Mouse (Mus musculus) lung, embryonic 15.5 days (tissue): Measurements from ENCODE around the gene Mamdc2. TPM values are rescaled to one million over a fixed set of nuclear protein-coding genes. Genes with fewer than 3 reads are reported as not detected.

Experiments used
- ATAC-seq: fragments of 200-750 bp; cut with Nextera tagmentation; 2 replicates; pipeline ENCODE4 v1.8.0; 2017; ENCODE audit warnings: moderate number of reproducible peaks, borderline replicate concordance; ENCODE audit not compliant: low FRiP score, low TSS enrichment; ENCODE audit errors: extremely low read depth
- H3K27ac ChIP-seq: fragments of 300-500 bp; sonication (generic); 2 replicates; pipeline ENCODE4 v1.5.1; 2015; ENCODE audit warnings: moderate library complexity, mild to moderate bottlenecking, inconsistent platforms
- H3K27me3 ChIP-seq: fragments of 300-500 bp; sonication (generic); 2 replicates; pipeline ENCODE4 v1.6.1; 2015; ENCODE audit warnings: inconsistent platforms
- H3K36me3 ChIP-seq: fragments of 300-500 bp; sonication (generic); 2 replicates; pipeline ENCODE4 v1.6.1; 2015; ENCODE audit warnings: inconsistent platforms
- H3K4me1 ChIP-seq: fragments of 300-500 bp; sonication (generic); 2 replicates; pipeline ENCODE4 v1.6.1; 2015; ENCODE audit warnings: inconsistent platforms
- H3K4me2 ChIP-seq: fragments of 300-500 bp; sonication (generic); 2 replicates; pipeline ENCODE4 v1.6.1; 2015; ENCODE audit warnings: inconsistent platforms, mild to moderate bottlenecking, moderate library complexity
- H3K4me3 ChIP-seq: fragments of 300-500 bp; sonication (generic); 2 replicates; pipeline ENCODE4 v1.5.1; 2015; ENCODE audit warnings: mild to moderate bottlenecking, inconsistent platforms
- H3K9ac ChIP-seq: fragments of 300-500 bp; sonication (generic); 2 replicates; pipeline ENCODE4 v1.6.1; 2015; ENCODE audit warnings: inconsistent platforms
- H3K9me3 ChIP-seq: fragments of 300-500 bp; sonication (generic); 2 replicates; pipeline ENCODE4 v1.6.1; 2016; ENCODE audit warnings: inconsistent platforms
- WGBS: fragments of 180-500 bp; shearing (Covaris S2); methylation state at CpG from one replicate; pipeline ENCODE4 v1.1.7; 2015; 5-methylcytosine and 5-hydroxymethylcytosine counted together
- polyA plus RNA-seq: library from polyadenylated mRNA; unstranded; fragments of >200 nt; fragmentation: Nextera tagmentation; extraction: Ambion mirVana; gene quantifications from 2 replicates; pipeline ENCODE4 v1.2.1, GENCODE M21; 2015

Mamdc2 gene
- polyA plus RNA-seq, 1 experiment from 2014 or later: 4.9 TPM

DNA sequence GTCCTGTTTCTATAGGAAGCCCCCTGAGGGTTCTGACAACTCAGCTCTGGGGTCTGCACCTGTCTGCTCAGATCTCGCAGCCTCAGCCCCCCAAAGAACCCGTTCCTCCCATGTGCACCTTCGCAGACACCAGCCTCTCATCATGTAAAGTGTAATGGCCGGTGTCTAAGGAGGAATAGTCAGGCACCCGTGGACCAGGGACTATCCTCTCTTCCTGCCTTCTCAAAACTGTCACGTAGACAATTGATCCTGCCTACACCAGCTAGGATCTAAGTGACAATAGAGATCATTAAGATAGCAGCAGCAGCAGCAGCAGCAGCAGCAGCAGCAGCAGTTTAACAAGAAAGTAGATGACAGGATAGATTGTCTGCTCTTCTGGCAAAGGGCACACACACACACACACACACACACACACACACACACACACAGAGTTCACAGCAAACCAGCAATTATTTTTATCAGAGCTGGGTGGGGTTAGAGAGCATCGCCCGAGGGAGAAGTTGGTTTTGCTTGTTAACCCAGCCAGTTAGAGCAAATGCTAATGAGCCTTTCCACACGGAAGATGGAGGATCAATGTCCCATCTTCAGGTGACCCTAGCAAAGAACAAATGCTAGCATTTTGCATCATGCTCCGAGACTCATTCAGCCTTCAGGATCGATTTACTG, 71.6 kb downstream of the Mamdc2 start:
- Histone ChIP-seq H3K9me3 (no peaks in the 10 kb centered on the region), H3K4me1 (peaks cover 8% of the 10 kb centered on the region), H3K9ac (no peak overlapping the region), H3K27ac (no peak overlapping the region), H3K4me2 (no peak overlapping the region), H3K36me3 (no peaks in the 10 kb centered on the region), H3K27me3 (no peaks in the 10 kb centered on the region), H3K4me3 (no peak overlapping the region)
- WGBS: 60% methylated on average over 11 of the region's 11 CpGs
- ATAC-seq: no peak

DNA sequence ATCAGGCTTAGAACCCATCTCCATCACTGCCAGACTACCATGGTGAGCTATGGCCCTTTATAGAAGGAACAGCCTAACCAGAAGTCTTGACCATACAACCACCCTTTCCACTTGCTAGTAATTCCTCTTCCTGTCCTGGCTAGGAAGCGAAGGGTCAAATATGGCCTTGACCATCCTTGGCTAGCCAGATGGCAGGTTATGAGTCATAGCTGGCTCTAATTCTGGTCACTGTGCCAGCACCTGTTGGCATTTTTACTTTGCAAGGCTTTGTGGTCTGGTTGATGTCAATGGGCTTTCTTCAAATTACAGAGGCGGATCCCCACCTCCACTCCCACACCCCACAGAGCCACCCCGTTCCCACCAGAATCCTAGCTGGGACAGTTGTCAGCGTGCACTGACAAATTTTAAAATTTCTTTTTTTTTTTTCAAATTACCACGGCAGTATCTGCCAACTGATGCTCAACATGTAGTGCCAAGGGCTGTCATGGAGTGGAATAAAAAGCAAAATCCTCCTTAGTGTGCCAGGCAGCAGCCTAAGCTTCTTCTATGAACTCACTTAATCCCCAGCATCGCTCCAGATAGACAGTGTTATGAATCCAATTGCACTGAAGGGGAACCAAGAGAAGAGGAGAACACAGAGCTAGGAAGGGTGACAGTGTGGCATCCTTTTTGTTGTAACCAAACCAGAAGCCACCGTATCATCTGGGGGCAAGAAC, 73.1 kb downstream of the Mamdc2 start:
- H3K4me1 ChIP-seq: peaks cover 5% of the 10 kb centered on the region
- no peak for ATAC-seq
- H3K9me3 ChIP-seq: no peaks in the 10 kb centered on the region
- H3K4me3 ChIP-seq: no peak overlapping the region
- no peak overlapping the region for H3K4me2 ChIP-seq
- no peak overlapping the region for H3K27ac ChIP-seq
- H3K36me3 ChIP-seq: no peaks in the 10 kb centered on the region
- no peaks in the 10 kb centered on the region for H3K27me3 ChIP-seq
- WGBS: 88% methylated on average over 7 of the region's 7 CpGs
- no peak overlapping the region for H3K9ac ChIP-seq

GRCm38 (mm10) chr19:23373728-23374127, 74.5 kb downstream of the Mamdc2 start:
- H3K9ac ChIP-seq: no peak overlapping the region
- H3K27me3 ChIP-seq: no peaks in the 10 kb centered on the region
- no peak for ATAC-seq
- H3K4me3 ChIP-seq: no peak overlapping the region
- H3K36me3 ChIP-seq: no peaks in the 10 kb centered on the region
- H3K27ac ChIP-seq: no peak overlapping the region
- H3K4me1 ChIP-seq: no peaks in the 10 kb centered on the region; the same call in 1 of the 2 replicates
- WGBS: 50% methylated on average over 9 of the region's 9 CpGs
- H3K9me3 ChIP-seq: no peaks in the 10 kb centered on the region
- H3K4me2 ChIP-seq: no peak overlapping the region

DNA sequence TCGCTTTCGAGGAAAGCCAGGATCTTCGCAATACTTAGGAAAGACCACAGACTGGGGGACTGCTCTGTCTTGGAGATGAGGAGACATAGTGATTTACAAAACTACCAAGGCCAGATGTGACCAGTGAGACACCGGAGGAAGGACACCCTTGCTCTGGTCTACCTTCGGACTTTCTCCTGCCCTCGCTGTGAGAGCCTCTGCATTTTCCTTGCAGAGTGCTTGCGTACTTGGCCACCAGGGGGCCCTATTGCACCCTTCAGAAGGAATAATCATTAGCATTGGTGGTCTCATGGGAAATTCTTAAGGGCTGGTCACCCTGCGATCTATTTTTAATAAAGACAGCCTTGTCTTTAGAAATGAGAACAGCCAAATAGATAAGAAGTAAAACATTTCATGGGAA, 75.0 kb downstream of the Mamdc2 start:
- no peak for ATAC-seq
- H3K27me3 ChIP-seq: no peaks in the 10 kb centered on the region
- no peak overlapping the region for H3K4me2 ChIP-seq
- H3K9me3 ChIP-seq: no peaks in the 10 kb centered on the region
- no peak overlapping the region for H3K4me3 ChIP-seq
- no peak overlapping the region for H3K9ac ChIP-seq
- 38% methylated on average over 8 of the region's 8 CpGs for WGBS
- H3K36me3 ChIP-seq: no peaks in the 10 kb centered on the region
- no peak overlapping the region for H3K27ac ChIP-seq
- no peaks in the 10 kb centered on the region for H3K4me1 ChIP-seq

DNA sequence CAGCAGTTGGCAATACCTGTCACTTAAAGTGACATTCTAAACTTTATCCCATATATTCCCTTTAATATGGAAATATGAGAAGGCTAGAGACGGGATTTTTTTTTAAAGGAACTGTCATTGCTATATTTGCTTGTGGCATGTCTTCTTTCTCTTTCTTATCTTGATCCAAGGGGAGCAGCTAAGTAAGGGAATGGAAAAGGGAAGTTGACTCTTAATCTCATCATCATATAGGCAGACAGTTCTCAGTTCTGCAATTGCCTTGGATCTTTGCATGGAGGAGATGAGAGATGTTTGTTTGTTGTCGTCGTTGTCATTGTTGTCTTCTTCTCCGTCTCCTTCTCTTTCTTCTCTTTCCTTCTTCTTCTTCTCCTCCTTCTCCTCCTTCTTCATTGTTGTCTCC, 79.0 kb downstream of the Mamdc2 start:
- H3K4me3 ChIP-seq: no peak overlapping the region
- H3K9ac ChIP-seq: no peak overlapping the region
- H3K27ac ChIP-seq: no peak overlapping the region
- no peak for ATAC-seq
- no peaks in the 10 kb centered on the region for H3K27me3 ChIP-seq
- no peak overlapping the region for H3K4me2 ChIP-seq
- 87% methylated on average over 4 of the region's 4 CpGs for WGBS
- H3K9me3 ChIP-seq: no peaks in the 10 kb centered on the region
- no peaks in the 10 kb centered on the region for H3K4me1 ChIP-seq
- H3K36me3 ChIP-seq: no peaks in the 10 kb centered on the region

DNA sequence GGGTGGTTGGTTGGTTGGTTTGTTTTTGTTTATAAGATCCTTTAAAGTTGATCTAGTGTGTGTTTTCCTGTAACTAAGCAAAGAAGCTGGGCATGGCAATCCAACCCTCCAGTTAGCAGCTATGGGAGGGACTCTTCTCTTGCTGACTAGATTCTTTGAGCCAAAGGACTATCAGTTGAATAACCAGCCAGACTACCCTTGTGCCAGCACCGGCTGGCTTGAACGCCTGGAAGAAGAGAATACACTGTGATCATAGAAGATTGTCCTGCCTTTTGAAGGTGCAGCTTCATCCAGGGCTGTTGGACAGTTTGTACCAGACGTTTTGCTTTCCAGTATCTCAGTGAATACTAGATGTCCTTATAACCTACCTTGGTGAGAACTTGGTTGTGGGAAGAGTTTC, 86.2 kb downstream of the Mamdc2 start:
- H3K36me3 ChIP-seq: no peaks in the 10 kb centered on the region
- peaks cover 17% of the 10 kb centered on the region for H3K4me1 ChIP-seq
- H3K4me2 ChIP-seq: no peak overlapping the region
- no peak overlapping the region for H3K4me3 ChIP-seq
- H3K27me3 ChIP-seq: no peaks in the 10 kb centered on the region
- 78% methylated on average over 3 of the region's 3 CpGs for WGBS
- no peak for ATAC-seq
- H3K9me3 ChIP-seq: no peaks in the 10 kb centered on the region
- no peak overlapping the region for H3K27ac ChIP-seq
- no peak overlapping the region for H3K9ac ChIP-seq

- Histone ChIP-seq H3K9me3 (no peaks in the 10 kb centered on the region), H3K27ac (no peak overlapping the region; the same call in 1 of the 2 replicates), H3K4me1 (peaks cover 17% of the 10 kb centered on the region), H3K9ac (no peak overlapping the region), H3K4me3 (no peak overlapping the region), H3K4me2 (no peak overlapping the region), H3K27me3 (no peaks in the 10 kb centered on the region), H3K36me3 (no peaks in the 10 kb centered on the region)
- ATAC-seq: no peak
- WGBS: 67% methylated on average over 4 of the region's 4 CpGs
Measured at GRCm38 (mm10) chr19:23361124-23361523, 87.1 kb downstream of the Mamdc2 start.

- no peaks in the 10 kb centered on the region for H3K36me3 ChIP-seq
- peaks cover 17% of the 10 kb centered on the region for H3K4me1 ChIP-seq
- no peaks in the 10 kb centered on the region for H3K27me3 ChIP-seq
- no peaks in the 10 kb centered on the region for H3K9me3 ChIP-seq
- no peak overlapping the region for H3K9ac ChIP-seq
- H3K4me3 ChIP-seq: no peak overlapping the region
- WGBS: 44% methylated on average over 4 of the region's 4 CpGs
- H3K27ac ChIP-seq: no peak overlapping the region
- no peak overlapping the region for H3K4me2 ChIP-seq
- ATAC-seq: no peak
Measured at GRCm38 (mm10) chr19:23360536-23360935, 87.7 kb downstream of the Mamdc2 start.

DNA sequence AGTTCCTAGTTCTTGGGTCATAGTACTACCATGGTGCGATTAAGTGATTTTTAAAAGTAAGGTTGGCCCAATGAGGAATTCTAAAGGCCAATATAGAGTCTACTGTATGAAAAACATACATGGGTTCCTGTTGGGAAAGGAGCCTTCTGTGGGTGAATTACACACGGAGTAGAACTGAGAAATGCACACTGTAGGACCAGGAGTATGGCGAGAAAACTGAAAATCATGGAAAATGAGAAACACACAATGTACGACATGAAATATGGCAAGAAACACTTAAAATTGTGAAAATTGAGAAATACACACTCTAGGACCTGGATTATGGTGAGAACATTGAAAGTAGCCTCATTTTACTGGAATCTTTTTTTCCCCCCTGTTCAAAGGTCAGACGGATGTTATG, 91.0 kb downstream of the Mamdc2 start:
- H3K4me1 ChIP-seq: peaks cover 34% of the 10 kb centered on the region
- no peaks in the 10 kb centered on the region for H3K27me3 ChIP-seq
- H3K9me3 ChIP-seq: no peaks in the 10 kb centered on the region
- H3K4me3 ChIP-seq: no peak overlapping the region
- H3K27ac ChIP-seq: no peak overlapping the region
- no peak for ATAC-seq
- WGBS: 85% methylated on average over 5 of the region's 5 CpGs
- no peaks in the 10 kb centered on the region for H3K36me3 ChIP-seq
- H3K9ac ChIP-seq: no peak overlapping the region
- H3K4me2 ChIP-seq: no peak overlapping the region

DNA sequence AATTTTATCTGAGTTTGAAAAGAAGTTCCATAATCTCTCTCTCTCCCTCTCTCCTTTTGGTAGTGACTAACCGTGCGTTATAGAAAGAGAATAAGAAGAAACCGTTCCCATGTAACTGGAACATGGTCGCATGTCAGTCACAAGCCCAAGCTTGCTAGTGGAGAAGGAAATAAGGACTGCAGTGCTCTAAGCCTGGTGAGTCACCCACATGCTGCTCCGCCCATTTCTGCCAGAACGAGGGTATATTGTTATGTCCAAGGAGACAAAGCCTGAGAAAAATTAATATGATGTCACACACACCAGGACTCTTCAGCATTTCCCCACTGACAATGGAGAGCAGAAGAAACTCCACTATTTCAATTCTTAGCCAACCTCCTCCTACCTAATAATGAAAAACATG, 93.5 kb downstream of the Mamdc2 start:
- H3K4me3 ChIP-seq: no peak overlapping the region
- H3K9ac ChIP-seq: no peak overlapping the region
- 65% methylated on average over 6 of the region's 6 CpGs for WGBS
- H3K4me2 ChIP-seq: no peak overlapping the region
- peak overlapping the region; percentile 86 for H3K27ac ChIP-seq
- ATAC-seq: no peak
- no peaks in the 10 kb centered on the region for H3K9me3 ChIP-seq
- H3K27me3 ChIP-seq: no peaks in the 10 kb centered on the region
- H3K36me3 ChIP-seq: no peaks in the 10 kb centered on the region
- peaks cover 18% of the 10 kb centered on the region for H3K4me1 ChIP-seq

- ATAC-seq: peak; percentile 81; the same call in 1 of the 2 replicates
- H3K9ac ChIP-seq: no peak overlapping the region
- peaks cover 17% of the 10 kb centered on the region for H3K4me1 ChIP-seq
- peak overlapping the region; percentile 86 for H3K27ac ChIP-seq
- H3K36me3 ChIP-seq: no peaks in the 10 kb centered on the region
- WGBS: 26% methylated on average over 9 of the region's 9 CpGs
- no peaks in the 10 kb centered on the region for H3K9me3 ChIP-seq
- no peaks in the 10 kb centered on the region for H3K27me3 ChIP-seq
- H3K4me3 ChIP-seq: no peak overlapping the region
- H3K4me2 ChIP-seq: no peak overlapping the region
Measured at GRCm38 (mm10) chr19:23353881-23354401, 94.3 kb downstream of the Mamdc2 start.

- no peak; the same call in 1 of the 2 replicates for ATAC-seq
- no peaks in the 10 kb centered on the region for H3K9me3 ChIP-seq
- no peaks in the 10 kb centered on the region for H3K27me3 ChIP-seq
- no peak overlapping the region for H3K4me3 ChIP-seq
- H3K9ac ChIP-seq: no peak overlapping the region
- H3K4me1 ChIP-seq: peaks cover 17% of the 10 kb centered on the region
- no peak overlapping the region for H3K4me2 ChIP-seq
- H3K36me3 ChIP-seq: no peaks in the 10 kb centered on the region
- 14% methylated on average over 8 of the region's 8 CpGs for WGBS
- H3K27ac ChIP-seq: peak overlapping the region; percentile 86
Measured at GRCm38 (mm10) chr19:23353161-23353560, 95.1 kb downstream of the Mamdc2 start.
